Mouse (Mus musculus) stomach, embryonic 14.5 days (tissue): ENCODE data around the gene Abcb9. TPM values are rescaled to one million over a fixed set of nuclear protein-coding genes. Genes with fewer than 3 reads are reported as not detected.

ENCODE experiments used
- ATAC-seq: fragments of 200-750 bp; cut with Nextera tagmentation; 2 replicates; pipeline ENCODE4 v1.8.0; 2017; ENCODE audit warnings: low read depth, moderate TSS enrichment; ENCODE audit not compliant: insufficient number of reproducible peaks, insufficient read depth, low FRiP score
- H3K27ac ChIP-seq: fragments of 300-500 bp; sonication (generic); 2 replicates; pipeline ENCODE4 v1.5.1; 2014; ENCODE audit warnings: mild to moderate bottlenecking, low read length, moderate library complexity, mixed read lengths
- H3K27me3 ChIP-seq: fragments of 300-500 bp; sonication (generic); 2 replicates; pipeline ENCODE4 v1.6.1; 2014; ENCODE audit warnings: low read length, control low read depth, mixed read lengths; ENCODE audit not compliant: control insufficient read depth, insufficient read depth
- H3K36me3 ChIP-seq: fragments of 300-500 bp; sonication (generic); 2 replicates; pipeline ENCODE4 v1.6.1; 2014; ENCODE audit warnings: mild to moderate bottlenecking, control low read depth, low read length, moderate library complexity, mixed read lengths; ENCODE audit not compliant: control insufficient read depth, insufficient read depth
- H3K4me1 ChIP-seq: fragments of 300-500 bp; sonication (generic); 2 replicates; pipeline ENCODE4 v1.6.1; 2014; ENCODE audit warnings: low read length, control low read depth, mixed read lengths; ENCODE audit not compliant: control insufficient read depth, insufficient read depth
- H3K4me2 ChIP-seq: fragments of 300-500 bp; sonication (generic); replicated peaks from 2 replicates; pipeline ENCODE4 v1.6.1; 2014; ENCODE audit warnings: low read depth, low read length, control low read depth
- H3K4me3 ChIP-seq: fragments of 300-500 bp; sonication (generic); 2 replicates; pipeline ENCODE4 v1.5.1; 2014; ENCODE audit warnings: low read depth, low read length, control low read depth
- H3K9ac ChIP-seq: fragments of 300-500 bp; sonication (generic); replicated peaks from 2 replicates; pipeline ENCODE4 v1.6.1; 2014; ENCODE audit warnings: low read depth, mild to moderate bottlenecking, control low read depth, low read length, moderate library complexity, mixed read lengths
- H3K9me3 ChIP-seq: fragments of 300-500 bp; sonication (generic); 2 replicates; pipeline ENCODE4 v1.6.1; 2016; ENCODE audit warnings: low read depth, low read length, control low read depth; ENCODE audit not compliant: control insufficient read depth
- WGBS: fragments of 180-500 bp; shearing (Covaris S2); extraction: QIAGEN DNeasy Blood & Tissue Kit; methylation state at CpG from one replicate; pipeline ENCODE4 v1.1.7; 2014; 5-methylcytosine and 5-hydroxymethylcytosine counted together
- polyA plus RNA-seq: library from polyadenylated mRNA; unstranded; fragments of >200 nt; fragmentation: Nextera tagmentation; extraction: Ambion mirVana; gene quantifications from 2 replicates; pipeline ENCODE4 v1.2.1, GENCODE M21; 2014

Gene Abcb9
- polyA plus RNA-seq, 1 experiment from 2014 or later = 1.7 TPM

DNA sequence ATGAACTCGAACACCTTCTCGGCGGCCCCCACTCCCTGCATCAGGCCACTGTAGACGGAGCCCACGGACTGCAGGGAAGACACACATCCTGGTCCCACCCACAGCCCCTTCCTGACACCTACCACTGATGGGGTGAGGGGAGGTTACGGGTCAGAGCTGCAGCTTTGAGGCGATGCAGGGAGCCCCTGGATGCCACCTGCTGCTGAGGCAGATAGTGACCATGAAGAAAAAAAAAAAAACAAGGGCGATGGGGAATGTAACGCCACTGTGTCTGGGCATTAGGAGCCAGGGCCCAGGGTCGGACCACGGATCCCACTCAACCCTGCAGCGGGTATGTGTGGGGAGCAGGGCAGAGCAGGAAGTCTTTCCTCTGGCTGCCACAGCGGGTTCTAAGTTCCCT is 18.4 kb downstream of the Abcb9 start:
- Histone ChIP-seq H3K27ac (peak overlapping the region; percentile 39; the same call in 1 of the 2 replicates), H3K4me2 (no peak overlapping the region), H3K27me3 (no peaks in the 10 kb centered on the region), H3K9ac (no peak overlapping the region), H3K9me3 (no peaks in the 10 kb centered on the region), H3K36me3 (no peaks in the 10 kb centered on the region), H3K4me3 (no peak overlapping the region), H3K4me1 (peaks cover 4% of the 10 kb centered on the region)
- WGBS = 80% methylated on average over 13 of the region's 13 CpGs
- ATAC-seq = no peak

DNA sequence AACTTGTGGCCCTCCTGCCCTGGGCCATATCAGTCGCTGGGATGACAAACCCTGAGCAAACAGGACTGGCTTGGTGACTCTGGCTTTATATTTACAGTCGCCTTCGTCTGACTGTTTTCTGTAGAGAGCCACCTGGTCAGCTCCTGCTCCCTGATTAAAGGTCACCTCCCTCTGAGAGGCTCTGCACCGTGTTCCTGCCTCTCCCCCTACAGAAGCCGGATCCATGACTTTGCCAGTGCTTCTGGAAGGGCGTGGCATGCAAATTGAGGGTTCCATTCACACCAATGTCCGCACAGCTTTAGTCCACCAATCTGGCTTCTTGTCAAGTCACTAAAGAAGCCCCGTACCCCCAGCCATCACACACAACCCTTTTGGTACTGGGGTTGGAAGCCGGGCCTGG is 19.0 kb downstream of the Abcb9 start:
- ATAC-seq = peak; percentile 63

DNA sequence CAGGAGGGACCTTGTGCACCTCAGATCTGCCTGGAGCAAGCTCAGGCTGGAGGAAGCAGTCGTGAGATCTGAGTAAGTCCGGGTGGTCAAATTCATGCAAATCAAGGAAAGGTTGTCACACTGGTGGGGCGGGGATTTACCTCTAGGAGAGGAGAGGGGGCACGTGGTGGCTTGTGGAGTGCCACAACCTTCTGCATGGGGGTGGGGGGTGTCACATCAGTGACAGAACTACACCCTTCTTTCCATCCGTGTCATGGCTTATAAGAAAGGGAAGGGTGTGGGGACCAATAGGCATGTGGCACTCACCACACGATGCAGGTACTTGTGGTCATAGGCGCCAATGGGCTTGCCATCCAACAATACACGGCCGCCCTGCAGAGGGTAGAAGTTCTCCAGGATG is 19.9 kb downstream of the Abcb9 start:
- H3K4me3 ChIP-seq = no peak overlapping the region
- H3K4me2 ChIP-seq = no peak overlapping the region
- no peak overlapping the region for H3K27ac ChIP-seq
- no peak overlapping the region for H3K9ac ChIP-seq
- H3K9me3 ChIP-seq = no peaks in the 10 kb centered on the region
- no peaks in the 10 kb centered on the region for H3K36me3 ChIP-seq
- H3K4me1 ChIP-seq = peaks cover 4% of the 10 kb centered on the region
- WGBS = 65% methylated on average over 9 of the region's 9 CpGs
- H3K27me3 ChIP-seq = no peaks in the 10 kb centered on the region
- no peak for ATAC-seq

More for the DNA sequence above, 19.0 kb downstream of the Abcb9 start:
- H3K4me1 ChIP-seq = peaks cover 4% of the 10 kb centered on the region
- H3K9me3 ChIP-seq = no peaks in the 10 kb centered on the region
- no peaks in the 10 kb centered on the region for H3K27me3 ChIP-seq
- H3K27ac ChIP-seq = peak overlapping the region; percentile 39; the same call in 1 of the 2 replicates
- H3K4me3 ChIP-seq = no peak overlapping the region
- H3K9ac ChIP-seq = no peak overlapping the region
- no peaks in the 10 kb centered on the region for H3K36me3 ChIP-seq
- 46% methylated on average over 9 of the region's 9 CpGs for WGBS
- no peak overlapping the region for H3K4me2 ChIP-seq

DNA sequence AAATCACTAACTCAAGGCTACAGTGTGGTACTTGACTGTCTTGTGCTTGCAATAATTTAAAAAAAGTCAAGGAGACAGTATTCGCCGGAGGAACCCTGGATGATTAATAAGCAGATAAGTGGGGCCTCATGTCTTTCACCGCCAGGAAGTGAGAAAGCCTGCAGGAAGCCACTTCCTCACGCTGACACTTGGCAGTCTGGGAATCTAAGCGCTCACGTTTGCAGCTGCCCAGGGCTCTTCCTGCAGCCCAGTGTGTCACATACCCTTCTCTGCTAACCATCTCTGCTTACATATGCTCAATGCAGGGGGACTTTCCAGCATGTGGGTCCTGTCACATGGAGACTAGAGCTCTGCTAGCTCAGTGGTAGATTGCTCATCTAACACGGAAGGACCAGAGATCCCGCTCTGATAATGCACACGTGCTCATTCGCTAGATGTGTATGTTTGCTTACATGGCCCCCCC is 20.7 kb downstream of the Abcb9 start:
- H3K4me3 ChIP-seq = no peak overlapping the region
- H3K9me3 ChIP-seq = no peaks in the 10 kb centered on the region
- peak; percentile 15; the same call in 1 of the 2 replicates for ATAC-seq
- 19% methylated on average over 10 of the region's 10 CpGs for WGBS
- no peak overlapping the region for H3K27ac ChIP-seq
- no peaks in the 10 kb centered on the region for H3K36me3 ChIP-seq
- no peaks in the 10 kb centered on the region for H3K27me3 ChIP-seq
- no peak overlapping the region for H3K9ac ChIP-seq
- H3K4me1 ChIP-seq = peaks cover 4% of the 10 kb centered on the region
- H3K4me2 ChIP-seq = no peak overlapping the region

DNA sequence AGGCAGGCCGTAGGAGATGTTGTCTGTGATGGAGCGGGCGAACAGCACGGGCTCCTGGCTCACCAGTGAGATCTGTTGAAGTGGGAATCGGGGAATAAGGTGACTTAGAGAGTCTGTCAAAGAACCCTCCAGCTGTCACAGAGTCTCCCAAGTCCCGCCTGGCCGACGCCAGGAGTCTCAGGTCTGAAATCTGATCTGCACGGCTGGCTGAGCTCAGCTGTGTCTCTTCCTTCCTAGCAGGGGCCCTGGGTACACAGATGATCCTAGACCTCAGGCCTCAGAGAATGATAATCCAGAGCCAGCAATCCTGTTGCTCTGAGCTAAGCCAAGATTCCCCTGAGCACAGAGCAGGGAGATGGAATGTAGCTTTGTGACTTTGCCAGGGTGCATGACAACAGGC is 21.9 kb downstream of the Abcb9 start:
- Histone ChIP-seq H3K27me3 (no peaks in the 10 kb centered on the region), H3K36me3 (no peaks in the 10 kb centered on the region), H3K9me3 (no peaks in the 10 kb centered on the region), H3K4me3 (no peak overlapping the region), H3K27ac (no peak overlapping the region), H3K4me1 (peaks cover 4% of the 10 kb centered on the region), H3K4me2 (no peak overlapping the region), H3K9ac (no peak overlapping the region)
- 54% methylated on average over 9 of the region's 9 CpGs for WGBS
- no peak for ATAC-seq

DNA sequence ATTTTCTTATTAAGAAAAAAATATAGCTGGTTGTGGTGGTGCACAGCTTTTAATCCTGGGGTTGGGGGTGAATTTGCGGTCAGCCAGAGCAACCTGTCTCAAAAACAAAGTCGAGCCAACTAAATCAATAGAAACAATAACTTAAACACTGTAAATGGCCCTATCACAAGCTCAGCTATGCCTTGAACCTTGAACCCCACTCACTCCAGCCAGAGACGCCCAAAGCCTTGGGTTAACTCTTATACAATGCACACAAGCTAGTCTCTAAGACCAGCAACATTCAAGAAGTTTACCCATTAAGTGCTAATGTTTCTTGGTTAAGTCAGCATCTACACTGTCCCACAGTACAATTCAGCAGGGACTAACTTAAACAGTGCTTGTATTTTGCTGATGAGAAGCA is 25.9 kb downstream of the Abcb9 start:
- H3K36me3 ChIP-seq = no peaks in the 10 kb centered on the region
- H3K4me2 ChIP-seq = no peak overlapping the region
- no peak overlapping the region for H3K27ac ChIP-seq
- no peaks in the 10 kb centered on the region for H3K9me3 ChIP-seq
- no peak overlapping the region for H3K4me3 ChIP-seq
- no peak for ATAC-seq
- H3K27me3 ChIP-seq = no peaks in the 10 kb centered on the region
- H3K4me1 ChIP-seq = no peaks in the 10 kb centered on the region
- no peak overlapping the region for H3K9ac ChIP-seq
- WGBS = 65% methylated on average over 3 of the region's 3 CpGs

DNA sequence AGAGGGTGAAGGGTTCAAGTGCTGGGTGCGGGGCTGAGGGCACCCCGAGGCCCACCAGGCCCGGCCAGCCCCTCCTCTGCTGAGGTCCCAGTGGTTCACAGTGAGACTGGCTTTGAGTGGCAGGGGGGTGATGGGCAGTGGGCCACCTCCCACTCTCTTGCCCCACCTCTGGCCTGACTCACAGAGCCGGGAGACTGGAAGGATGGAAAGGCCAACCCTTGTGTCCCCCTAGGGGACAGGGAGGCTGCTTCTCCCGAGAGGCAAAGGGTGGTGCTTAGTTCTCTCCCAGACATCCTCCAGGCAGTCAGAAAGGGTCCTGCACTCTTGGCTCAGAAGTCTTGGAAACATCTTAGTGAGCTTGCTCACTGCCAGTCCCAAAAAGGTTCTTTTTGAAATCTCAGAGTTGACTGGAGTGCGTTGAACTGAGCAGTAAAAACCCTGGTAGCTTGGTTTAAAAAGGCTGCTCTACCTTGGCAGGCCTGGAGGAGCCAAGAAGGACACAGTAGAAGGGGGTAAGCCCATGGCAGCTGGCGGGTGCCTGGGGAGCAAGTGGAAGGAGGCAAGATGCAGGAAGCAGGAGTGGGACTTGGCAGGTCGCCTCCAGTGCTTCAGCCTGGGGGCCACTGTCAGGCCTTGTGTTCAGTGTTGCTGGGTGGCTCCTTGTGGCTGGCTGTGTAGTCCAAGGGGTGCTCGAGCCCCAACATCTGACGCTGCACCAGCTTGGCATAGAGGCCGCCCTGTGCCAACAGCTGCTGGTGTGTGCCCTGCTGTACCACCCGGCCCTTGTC is 33.4 kb downstream of the Abcb9 start:
- Histone ChIP-seq H3K9ac (no peak overlapping the region), H3K27me3 (no peaks in the 10 kb centered on the region), H3K27ac (no peak overlapping the region), H3K4me1 (no peaks in the 10 kb centered on the region), H3K9me3 (no peaks in the 10 kb centered on the region), H3K36me3 (no peaks in the 10 kb centered on the region), H3K4me3 (no peak overlapping the region), H3K4me2 (no peak overlapping the region)
- 73% methylated on average over 12 of the region's 12 CpGs for WGBS
- ATAC-seq = no peak

DNA sequence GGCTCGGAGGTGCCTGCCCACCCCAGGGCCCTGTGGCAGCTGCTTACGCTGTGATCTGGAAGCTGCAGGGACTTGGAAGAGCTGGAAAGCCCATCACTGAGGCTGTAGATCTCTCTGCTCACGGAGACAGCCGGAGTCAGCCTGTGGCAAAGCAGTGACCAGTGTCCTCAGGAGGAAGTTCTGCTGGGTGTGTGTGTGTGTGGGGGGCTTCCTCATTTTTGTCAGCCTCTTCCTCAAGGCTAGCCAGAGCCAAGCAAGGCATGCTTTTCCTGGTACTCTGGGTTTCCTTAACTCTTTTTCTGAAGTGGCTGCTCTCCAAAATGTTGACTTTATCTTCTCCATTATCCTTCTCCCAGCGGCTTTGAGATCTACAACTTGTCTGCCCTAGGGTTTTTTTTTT is 35.9 kb downstream of the Abcb9 start:
- Histone ChIP-seq H3K36me3 (no peaks in the 10 kb centered on the region), H3K9ac (no peak overlapping the region), H3K4me2 (no peak overlapping the region), H3K27me3 (no peaks in the 10 kb centered on the region), H3K27ac (no peak overlapping the region), H3K9me3 (no peaks in the 10 kb centered on the region), H3K4me1 (no peaks in the 10 kb centered on the region), H3K4me3 (no peak overlapping the region)
- 56% methylated on average over 5 of the region's 5 CpGs for WGBS
- no peak for ATAC-seq

DNA sequence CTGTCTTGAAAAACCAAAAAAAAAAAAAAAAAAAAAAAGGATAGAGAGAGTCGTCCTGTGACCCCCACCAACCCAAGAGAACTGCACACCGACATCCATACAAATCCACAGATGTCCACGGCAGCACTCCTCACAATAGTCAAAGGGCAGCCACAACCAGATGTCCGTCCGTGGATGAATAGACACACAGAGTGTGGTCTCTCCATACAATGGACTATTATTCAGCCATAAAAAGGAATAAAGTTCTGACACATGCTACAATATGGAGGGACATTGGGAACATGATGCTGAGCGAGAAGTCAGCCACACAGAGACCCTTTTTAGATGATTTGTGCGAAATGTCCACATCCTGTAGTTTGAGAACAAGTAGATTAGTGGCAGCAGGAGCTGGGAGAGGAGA is 36.8 kb downstream of the Abcb9 start:
- Histone ChIP-seq H3K4me3 (no peak overlapping the region), H3K9ac (no peak overlapping the region)
- 91% methylated on average over 7 of the region's 7 CpGs for WGBS

More for the DNA sequence above, 36.8 kb downstream of the Abcb9 start:
- no peak overlapping the region for H3K27ac ChIP-seq
- H3K4me1 ChIP-seq = no peaks in the 10 kb centered on the region
- H3K9me3 ChIP-seq = no peaks in the 10 kb centered on the region
- H3K27me3 ChIP-seq = no peaks in the 10 kb centered on the region
- no peak overlapping the region for H3K4me2 ChIP-seq
- no peak for ATAC-seq
- no peaks in the 10 kb centered on the region for H3K36me3 ChIP-seq
